Mouse (Mus musculus) embryonic fibroblast, embryonic 13.5 days (primary cell): ENCODE measurements around the gene Utp15. TPM values are rescaled to one million over a fixed set of nuclear protein-coding genes. Genes with fewer than 3 reads are reported as not detected.

ENCODE experiments used
- H3K27ac ChIP-seq: 2 replicates; pipeline ENCODE4 v1.5.1; 2012; ENCODE audit warnings: low read length, control low read depth, inconsistent platforms; ENCODE audit not compliant: insufficient read depth
- H3K4me1 ChIP-seq: 2 replicates; pipeline ENCODE4 v1.6.1; 2011; ENCODE audit warnings: low read length; ENCODE audit not compliant: control insufficient read depth, insufficient read depth
- H3K4me3 ChIP-seq: 2 replicates; pipeline ENCODE4 v1.5.1; 2011; ENCODE audit warnings: mild to moderate bottlenecking, control low read depth, low read length; ENCODE audit not compliant: insufficient read depth
- CTCF ChIP-seq: IDR thresholded peaks from 2 replicates; pipeline ENCODE4 v1.5.1; 2011; ENCODE audit warnings: mild to moderate bottlenecking, control low read depth, low read length, moderate library complexity, borderline replicate concordance; ENCODE audit not compliant: insufficient read depth
- POLR2A ChIP-seq: IDR thresholded peaks from 2 replicates; pipeline ENCODE4 v1.6.1; 2011; ENCODE audit warnings: low read depth, mild to moderate bottlenecking, control low read depth, low read length, moderate library complexity
- polyA plus RNA-seq: library from polyadenylated mRNA; stranded (reverse); fragments of >200 nt; gene quantifications from 2 replicates; pipeline ENCODE4 v1.2.4, GENCODE M21; 2011; ENCODE audit warnings: low read depth; ENCODE audit not compliant: missing spikeins, insufficient read length

Gene Utp15
- polyA plus RNA-seq, 1 experiment, result 18.8 TPM

GRCm38 (mm10) chr13:98222848-98223247 lies 40.0 kb downstream of the Utp15 start:
- TF ChIP-seq POLR2A, result no peak
- peak; percentile 70; the same call in 1 of the 2 replicates for TF ChIP-seq CTCF
- H3K27ac ChIP-seq, result no peak overlapping the region
- no peaks in the 10 kb centered on the region for H3K4me1 ChIP-seq
- no peak overlapping the region for H3K4me3 ChIP-seq

- H3K27ac ChIP-seq, result no peak overlapping the region
- TF ChIP-seq CTCF, result no peak
- TF ChIP-seq POLR2A, result no peak
- peaks cover 2% of the 10 kb centered on the region; the same call in 1 of the 2 replicates for H3K4me1 ChIP-seq
- H3K4me3 ChIP-seq, result no peak overlapping the region
Measured at GRCm38 (mm10) chr13:98210137-98210536, 52.7 kb downstream of the Utp15 start.

GRCm38 (mm10) chr13:98208842-98209241 lies 54.0 kb downstream of the Utp15 start:
- Histone ChIP-seq H3K4me3 (no peak overlapping the region), H3K27ac (no peak overlapping the region), H3K4me1 (peaks cover 2% of the 10 kb centered on the region; the same call in 1 of the 2 replicates)
- TF ChIP-seq CTCF (no peak), POLR2A (no peak)

- TF ChIP-seq POLR2A (no peak), CTCF (no peak)
- Histone ChIP-seq H3K4me1 (peaks cover 2% of the 10 kb centered on the region; the same call in 1 of the 2 replicates), H3K27ac (no peak overlapping the region), H3K4me3 (peak overlapping the region; percentile 30)
Measured at GRCm38 (mm10) chr13:98206546-98206870, 56.3 kb downstream of the Utp15 start.

GRCm38 (mm10) chr13:98205771-98206545 lies 56.9 kb downstream of the Utp15 start, which contains the start of gene Arhgef28:
TSS of gene Arhgef28 (minus strand) at chr13:98206439.
- TF ChIP-seq CTCF (peak; percentile 58; the same call in 1 of the 2 replicates), POLR2A (0 out of 2 replicates have a peak, but pooled peaks have one; percentile 19)
- peak within 1 kb of the TSS; percentile 50 for H3K4me3 ChIP-seq
- peaks cover 3% of the 10 kb centered on the region; the same call in 1 of the 2 replicates for H3K4me1 ChIP-seq
- no peak within 1 kb of the TSS for H3K27ac ChIP-seq

- H3K4me3 ChIP-seq, result peak overlapping the region; percentile 50
- TF ChIP-seq POLR2A (no peak), CTCF (no peak)
- no peak overlapping the region for H3K27ac ChIP-seq
Measured at GRCm38 (mm10) chr13:98205111-98205510, 57.7 kb downstream of the Utp15 start.

GRCm38 (mm10) chr13:98204371-98204770 lies 58.5 kb downstream of the Utp15 start:
- Histone ChIP-seq H3K4me3 (no peak overlapping the region), H3K4me1 (peaks cover 9% of the 10 kb centered on the region; the same call in 1 of the 2 replicates), H3K27ac (no peak overlapping the region)
- TF ChIP-seq CTCF, result no peak
- no peak for TF ChIP-seq POLR2A

More at GRCm38 (mm10) chr13:98205111-98205510, 57.7 kb downstream of the Utp15 start:
- H3K4me1 ChIP-seq, result peaks cover 9% of the 10 kb centered on the region; the same call in 1 of the 2 replicates

- no peak overlapping the region for H3K4me3 ChIP-seq
- no peak for TF ChIP-seq CTCF
- TF ChIP-seq POLR2A, result no peak
- no peak overlapping the region for H3K27ac ChIP-seq
- H3K4me1 ChIP-seq, result peaks cover 6% of the 10 kb centered on the region; the same call in 1 of the 2 replicates
Measured at GRCm38 (mm10) chr13:98201436-98201835, 61.4 kb downstream of the Utp15 start.

Other genes starting within 250 kb of the Utp15 start
- gene Arhgef28, start 56.6 kb downstream of the Utp15 start, polyA plus RNA-seq, result 16.7 and 24.9 TPM in 2 replicates
- gene Ankra2, start within 50 bp of the Utp15 start, polyA plus RNA-seq, result 22.7 and 29.5 TPM in 2 replicates
- gene Gm21976, start 16.8 kb upstream of the Utp15 start, polyA plus RNA-seq, result not detected in 2 replicates
- gene Btf3, start 54.0 kb upstream of the Utp15 start, polyA plus RNA-seq, result 715 and 807 TPM in 2 replicates
- 5.9 and 6.3 TPM in 2 replicates for gene Foxd1, start 91.2 kb upstream of the Utp15 start, polyA plus RNA-seq
- not detected in 2 replicates for gene Gm10320, start 229.0 kb upstream of the Utp15 start, polyA plus RNA-seq